Mouse (Mus musculus): ENCODE results near the gene Vwce.

Gene Vwce

GRCm38 (mm10) chr19:10691660-10692059, 57.6 kb downstream of the Vwce start:
- no peak for DNase-seq

- no peak for DNase-seq
These were observed 58.3 kb downstream of the Vwce start for GRCm38 (mm10) chr19:10692361-10692760.

GRCm38 (mm10) chr19:10693926-10694682, 60.1 kb downstream of the Vwce start:
- no peak for DNase-seq

- DNase-seq: no peak
These were observed 61.8 kb downstream of the Vwce start for GRCm38 (mm10) chr19:10695801-10696200.

GRCm38 (mm10) chr19:10698131-10698991, 64.3 kb downstream of the Vwce start:
- DNase-seq: no peak

GRCm38 (mm10) chr19:10699851-10700250, 65.8 kb downstream of the Vwce start:
- no peak for DNase-seq

GRCm38 (mm10) chr19:10701013-10701726, 67.2 kb downstream of the Vwce start:
- no peak for DNase-seq

- no peak for DNase-seq
These were observed 68.1 kb downstream of the Vwce start for GRCm38 (mm10) chr19:10702125-10702524.

- DNase-seq: no peak
These were observed 69.5 kb downstream of the Vwce start for GRCm38 (mm10) chr19:10703470-10703869.

- no peak for DNase-seq
These were observed 73.3 kb downstream of the Vwce start for GRCm38 (mm10) chr19:10707087-10707875.

GRCm38 (mm10) chr19:10707881-10708280, 73.9 kb downstream of the Vwce start:
- no peak for DNase-seq

- no peak for DNase-seq
These were observed 74.9 kb downstream of the Vwce start for GRCm38 (mm10) chr19:10708900-10709299.

- peak; percentile 98 for DNase-seq
These were observed 75.5 kb downstream of the Vwce start for GRCm38 (mm10) chr19:10709360-10710087.

- DNase-seq: peak; percentile 77
These were observed 76.1 kb downstream of the Vwce start for GRCm38 (mm10) chr19:10710088-10710511.

- DNase-seq: no peak
These were observed 76.7 kb downstream of the Vwce start for GRCm38 (mm10) chr19:10710751-10711150.

- no peak for DNase-seq
These were observed 78.2 kb downstream of the Vwce start for GRCm38 (mm10) chr19:10712194-10712593.

GRCm38 (mm10) chr19:10712646-10713045, 78.6 kb downstream of the Vwce start:
- no peak for DNase-seq

- no peak for DNase-seq
These were observed 79.5 kb downstream of the Vwce start for GRCm38 (mm10) chr19:10713551-10713950.

GRCm38 (mm10) chr19:10714168-10714567, 80.2 kb downstream of the Vwce start:
- DNase-seq: no peak

- peak; percentile 40 for DNase-seq
These were observed 80.9 kb downstream of the Vwce start for GRCm38 (mm10) chr19:10714682-10715475.

GRCm38 (mm10) chr19:10715476-10715875, 81.5 kb downstream of the Vwce start:
- DNase-seq: no peak
